Mouse (Mus musculus): ENCODE data around the gene Col1a1. TPM values are rescaled to one million over a fixed set of nuclear protein-coding genes. Genes with fewer than 3 reads are reported as not detected.
A peak's percentile ranks its signal among the peaks of the same experiment; 100 is the strongest.

The Col1a1 gene
- polyA plus RNA-seq, 1 experiment from 2014 or later = 221 TPM

GRCm38 (mm10) chr11:94973313-94973712 lies 37.3 kb downstream of the Col1a1 start:
- Histone ChIP-seq H3K4me2 (no peak overlapping the region), H3K4me1 (replicated peaks; ENCODE audit: control insufficient read depth, insufficient read depth, low read length) (no peaks in the 10 kb centered on the region), H3K9me3 (ENCODE audit: control insufficient read depth, low read length) (no peaks in the 10 kb centered on the region), H3K27me3 (replicated peaks; ENCODE audit: control insufficient read depth, insufficient read depth, low read length) (peaks cover 2% of the 10 kb centered on the region; the same call in 1 of the 2 replicates), H3K36me3 (ENCODE audit: control insufficient read depth, insufficient read depth, low read length) (no peaks in the 10 kb centered on the region), H3K4me3 (ENCODE audit: low read depth, low read length) (no peak overlapping the region), H3K9ac (ENCODE audit: low read depth, low read length) (no peak overlapping the region), H3K27ac (ENCODE audit: low read depth, low read length) (no peak overlapping the region)
- WGBS = 58% methylated on average over 4 of the region's 4 CpGs
- DNase-seq (ENCODE audit: low spot score) (no peak), ATAC-seq (replicated peaks; ENCODE audit: low FRiP score) (no peak)

- Histone ChIP-seq H3K27me3 (replicated peaks; ENCODE audit: control insufficient read depth, insufficient read depth, low read length) (peaks cover 2% of the 10 kb centered on the region; the same call in 1 of the 2 replicates), H3K9ac (ENCODE audit: low read depth, low read length) (no peak overlapping the region), H3K4me1 (replicated peaks; ENCODE audit: control insufficient read depth, insufficient read depth, low read length) (peaks cover 12% of the 10 kb centered on the region), H3K4me2 (no peak overlapping the region), H3K27ac (ENCODE audit: low read depth, low read length) (no peak overlapping the region), H3K4me3 (ENCODE audit: low read depth, low read length) (no peak overlapping the region), H3K9me3 (ENCODE audit: control insufficient read depth, low read length) (no peaks in the 10 kb centered on the region), H3K36me3 (ENCODE audit: control insufficient read depth, insufficient read depth, low read length) (no peaks in the 10 kb centered on the region)
- DNase-seq (ENCODE audit: low spot score) (no peak), ATAC-seq (replicated peaks; ENCODE audit: low FRiP score) (no peak)
- 78% methylated on average over 2 of the region's 2 CpGs for WGBS
Measured at GRCm38 (mm10) chr11:94974951-94975350, 38.9 kb downstream of the Col1a1 start.

GRCm38 (mm10) chr11:94976199-94976598 lies 40.2 kb downstream of the Col1a1 start, which contains the start of gene Sgca:
Gene Sgca (minus strand): TSS chr11:94976327.
- Histone ChIP-seq H3K9ac (ENCODE audit: low read depth, low read length) (no peak within 1 kb of the TSS), H3K9me3 (ENCODE audit: control insufficient read depth, low read length) (no peaks in the 10 kb centered on the region), H3K4me2 (no peak within 1 kb of the TSS), H3K27ac (ENCODE audit: low read depth, low read length) (no peak within 1 kb of the TSS), H3K4me1 (replicated peaks; ENCODE audit: control insufficient read depth, insufficient read depth, low read length) (peaks cover 12% of the 10 kb centered on the region), H3K4me3 (ENCODE audit: low read depth, low read length) (no peak within 1 kb of the TSS), H3K36me3 (ENCODE audit: control insufficient read depth, insufficient read depth, low read length) (no peaks in the 10 kb centered on the region), H3K27me3 (replicated peaks; ENCODE audit: control insufficient read depth, insufficient read depth, low read length) (peaks cover 2% of the 10 kb centered on the region; the same call in 1 of the 2 replicates)
- no peak for DNase-seq (ENCODE audit: low spot score)
- WGBS = 70% methylated on average over 5 of the region's 5 CpGs
- no peak for ATAC-seq (replicated peaks; ENCODE audit: low FRiP score)

- Histone ChIP-seq H3K9me3 (ENCODE audit: control insufficient read depth, low read length) (no peaks in the 10 kb centered on the region), H3K4me2 (peak overlapping the region; percentile 66), H3K9ac (ENCODE audit: low read depth, low read length) (no peak overlapping the region), H3K27me3 (replicated peaks; ENCODE audit: control insufficient read depth, insufficient read depth, low read length) (no peaks in the 10 kb centered on the region), H3K4me3 (ENCODE audit: low read depth, low read length) (peak overlapping the region; percentile 31; the same call in 1 of the 2 replicates), H3K36me3 (ENCODE audit: control insufficient read depth, insufficient read depth, low read length) (no peaks in the 10 kb centered on the region), H3K4me1 (replicated peaks; ENCODE audit: control insufficient read depth, insufficient read depth, low read length) (peaks cover 12% of the 10 kb centered on the region), H3K27ac (ENCODE audit: low read depth, low read length) (0 out of 2 replicates have a peak overlapping the region, but pooled peaks have one; percentile 13)
- no peak for ATAC-seq (replicated peaks; ENCODE audit: low FRiP score)
- 49% methylated on average over 9 of the region's 9 CpGs for WGBS
- no peak for DNase-seq (ENCODE audit: low spot score)
Measured at GRCm38 (mm10) chr11:94978178-94978915, 42.3 kb downstream of the Col1a1 start.

- H3K9me3 ChIP-seq (ENCODE audit: control insufficient read depth, low read length) = no peaks in the 10 kb centered on the region
- peaks cover 12% of the 10 kb centered on the region for H3K4me1 ChIP-seq (replicated peaks; ENCODE audit: control insufficient read depth, insufficient read depth, low read length)
- H3K4me3 ChIP-seq (ENCODE audit: low read depth, low read length) = peak overlapping the region; percentile 31; the same call in 1 of the 2 replicates
- H3K9ac ChIP-seq (ENCODE audit: low read depth, low read length) = peak overlapping the region; percentile 12
- under 1% methylated on average over 20 of the region's 20 CpGs for WGBS
- peak; percentile 93 for DNase-seq (ENCODE audit: low spot score)
- peak overlapping the region; percentile 66 for H3K4me2 ChIP-seq
- H3K27ac ChIP-seq (ENCODE audit: low read depth, low read length) = peak overlapping the region; percentile 73; the same call in 1 of the 2 replicates
- ATAC-seq (replicated peaks; ENCODE audit: low FRiP score) = peak; percentile 88
- no peaks in the 10 kb centered on the region for H3K36me3 ChIP-seq (ENCODE audit: control insufficient read depth, insufficient read depth, low read length)
- H3K27me3 ChIP-seq (replicated peaks; ENCODE audit: control insufficient read depth, insufficient read depth, low read length) = no peaks in the 10 kb centered on the region
Measured at GRCm38 (mm10) chr11:94978947-94979346, 42.9 kb downstream of the Col1a1 start.

GRCm38 (mm10) chr11:94979462-94980179 lies 43.6 kb downstream of the Col1a1 start:
- H3K4me1 ChIP-seq (replicated peaks; ENCODE audit: control insufficient read depth, insufficient read depth, low read length) = peaks cover 15% of the 10 kb centered on the region
- WGBS = 65% methylated on average over 11 of the region's 11 CpGs
- H3K4me2 ChIP-seq = peak overlapping the region; percentile 66
- peak overlapping the region; percentile 31; the same call in 1 of the 2 replicates for H3K4me3 ChIP-seq (ENCODE audit: low read depth, low read length)
- no peaks in the 10 kb centered on the region for H3K9me3 ChIP-seq (ENCODE audit: control insufficient read depth, low read length)
- H3K27ac ChIP-seq (ENCODE audit: low read depth, low read length) = peak overlapping the region; percentile 73
- ATAC-seq (replicated peaks; ENCODE audit: low FRiP score) (peak; percentile 80), DNase-seq (ENCODE audit: low spot score) (no peak)
- peak overlapping the region; percentile 12 for H3K9ac ChIP-seq (ENCODE audit: low read depth, low read length)
- no peaks in the 10 kb centered on the region for H3K27me3 ChIP-seq (replicated peaks; ENCODE audit: control insufficient read depth, insufficient read depth, low read length)
- H3K36me3 ChIP-seq (ENCODE audit: control insufficient read depth, insufficient read depth, low read length) = no peaks in the 10 kb centered on the region

GRCm38 (mm10) chr11:94985140-94985539 lies 49.1 kb downstream of the Col1a1 start:
- DNase-seq (ENCODE audit: low spot score) = no peak
- ATAC-seq (replicated peaks; ENCODE audit: low FRiP score) = no peak
- peaks cover 39% of the 10 kb centered on the region for H3K4me1 ChIP-seq (replicated peaks; ENCODE audit: control insufficient read depth, insufficient read depth, low read length)
- no peak overlapping the region for H3K4me2 ChIP-seq
- no peaks in the 10 kb centered on the region for H3K27me3 ChIP-seq (replicated peaks; ENCODE audit: control insufficient read depth, insufficient read depth, low read length)
- H3K9me3 ChIP-seq (ENCODE audit: control insufficient read depth, low read length) = no peaks in the 10 kb centered on the region
- WGBS = 50% methylated on average over 1 of the region's 1 CpGs
- H3K4me3 ChIP-seq (ENCODE audit: low read depth, low read length) = no peak overlapping the region
- H3K36me3 ChIP-seq (ENCODE audit: control insufficient read depth, insufficient read depth, low read length) = no peaks in the 10 kb centered on the region
- H3K9ac ChIP-seq (ENCODE audit: low read depth, low read length) = no peak overlapping the region
- H3K27ac ChIP-seq (ENCODE audit: low read depth, low read length) = no peak overlapping the region

GRCm38 (mm10) chr11:94985822-94986221 lies 49.8 kb downstream of the Col1a1 start:
- H3K36me3 ChIP-seq (ENCODE audit: control insufficient read depth, insufficient read depth, low read length) = no peaks in the 10 kb centered on the region
- ATAC-seq (replicated peaks; ENCODE audit: low FRiP score) (no peak), DNase-seq (ENCODE audit: low spot score) (no peak)
- no peak overlapping the region for H3K9ac ChIP-seq (ENCODE audit: low read depth, low read length)
- no peaks in the 10 kb centered on the region for H3K9me3 ChIP-seq (ENCODE audit: control insufficient read depth, low read length)
- peaks cover 44% of the 10 kb centered on the region for H3K4me1 ChIP-seq (replicated peaks; ENCODE audit: control insufficient read depth, insufficient read depth, low read length)
- no peak overlapping the region for H3K27ac ChIP-seq (ENCODE audit: low read depth, low read length)
- H3K4me2 ChIP-seq = no peak overlapping the region
- 73% methylated on average over 5 of the region's 5 CpGs for WGBS
- no peaks in the 10 kb centered on the region for H3K27me3 ChIP-seq (replicated peaks; ENCODE audit: control insufficient read depth, insufficient read depth, low read length)
- H3K4me3 ChIP-seq (ENCODE audit: low read depth, low read length) = no peak overlapping the region
